Mouse (Mus musculus): Measurements from ENCODE around the gene Elovl7.

Elovl7 gene

DNA sequence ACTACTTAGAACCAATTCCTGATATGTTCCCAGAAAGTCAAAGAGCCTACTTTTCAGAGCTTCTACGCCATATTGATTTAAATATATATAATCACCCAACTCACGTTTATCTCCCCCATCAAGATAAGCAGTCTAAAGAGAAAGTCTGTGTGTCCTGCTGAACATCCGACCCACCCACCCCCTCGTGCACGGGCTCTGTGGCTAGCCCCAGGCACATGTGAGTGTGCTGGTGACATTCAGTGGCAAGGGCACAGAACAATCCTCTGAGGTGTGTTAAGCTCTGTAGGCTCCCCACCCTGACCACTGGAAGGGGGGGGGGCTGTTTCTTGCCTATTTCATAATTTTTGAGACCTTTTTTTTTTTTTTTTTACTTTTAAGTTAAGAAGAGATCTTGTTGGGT, 84.0 kb downstream of the Elovl7 start:
- in situ Hi-C loops (cut with MboI, MseI) = no loop called here

DNA sequence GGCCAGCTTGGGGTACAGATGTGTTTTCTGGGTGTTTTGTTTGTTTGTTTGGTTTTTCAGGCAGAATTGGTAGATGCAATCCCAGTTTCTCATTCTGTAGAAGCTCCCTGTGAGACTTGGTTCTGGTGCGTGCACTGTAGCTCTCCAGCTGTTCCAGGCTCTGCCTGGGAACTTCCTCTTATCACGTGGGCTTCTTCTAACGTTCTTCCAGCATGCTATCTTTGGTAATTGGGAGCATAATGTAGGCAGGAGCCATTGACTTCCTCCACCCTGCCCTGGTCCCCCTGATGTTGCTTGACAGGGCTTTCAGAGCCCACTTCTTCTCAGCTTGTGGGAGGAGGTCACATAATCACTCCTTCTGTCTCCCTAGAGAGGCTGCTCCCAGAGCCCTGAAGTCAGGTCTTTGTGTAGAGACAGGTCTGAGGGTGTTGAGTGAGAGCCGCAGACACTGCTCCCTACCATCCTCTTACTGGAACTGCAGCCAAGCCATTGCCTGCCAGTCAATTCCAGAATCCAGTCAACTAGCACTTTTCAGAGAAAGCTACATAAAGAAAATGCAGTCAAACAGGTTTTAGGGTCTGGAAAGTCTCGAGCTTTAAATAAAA, 86.2 kb downstream of the Elovl7 start:
- in situ Hi-C loops (cut with MboI, MseI) = loop anchor here (10.0 kb wide), 1 partner anchor 1366 kb away; the partner anchor contains the start of gene Ipo11

- in situ Hi-C loops (cut with MboI, MseI) = loop anchor here (10.0 kb wide), 1 partner anchor 1367 kb away; the partner anchor contains the start of gene Ipo11
These were observed 87.2 kb downstream of the Elovl7 start for GRCm38 (mm10) chr13:108301411-108301810.

DNA sequence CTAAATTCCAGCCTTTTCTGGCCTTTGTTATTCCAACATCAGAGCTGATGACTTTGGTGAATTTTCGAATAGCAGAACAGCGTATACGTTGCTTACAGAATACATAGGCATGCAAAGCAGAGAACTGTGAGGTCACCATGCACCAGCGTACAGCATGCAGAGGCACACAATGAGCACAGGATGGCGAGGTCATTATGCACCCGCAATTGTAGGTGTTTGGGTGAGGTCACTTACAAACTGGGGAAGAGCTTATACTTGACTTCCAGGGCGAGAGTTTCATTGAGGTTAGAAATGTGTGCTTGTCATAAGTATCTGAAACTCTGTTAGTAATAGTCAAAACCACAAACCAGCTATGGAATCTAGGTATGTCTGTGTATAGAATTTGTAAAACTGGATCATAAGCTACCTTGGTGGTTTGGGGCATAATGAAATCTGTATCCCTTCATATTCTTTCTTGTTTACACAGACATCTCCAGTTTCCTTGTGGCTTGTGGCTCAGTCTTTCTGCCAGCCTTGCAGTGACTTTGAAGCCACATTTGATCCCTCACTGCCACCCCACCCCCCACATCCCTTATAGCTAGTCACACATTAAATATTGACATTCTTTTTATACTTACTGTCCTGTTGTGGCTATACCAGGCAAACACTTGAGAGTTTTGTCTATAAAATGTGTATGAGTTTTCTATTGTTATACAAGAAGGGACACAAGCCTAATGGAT, 88.9 kb downstream of the Elovl7 start:
- in situ Hi-C loops (cut with MboI, MseI) = loop anchor here (10.0 kb wide), 1 partner anchor 1368 kb away; the partner anchor contains the start of gene Ipo11

DNA sequence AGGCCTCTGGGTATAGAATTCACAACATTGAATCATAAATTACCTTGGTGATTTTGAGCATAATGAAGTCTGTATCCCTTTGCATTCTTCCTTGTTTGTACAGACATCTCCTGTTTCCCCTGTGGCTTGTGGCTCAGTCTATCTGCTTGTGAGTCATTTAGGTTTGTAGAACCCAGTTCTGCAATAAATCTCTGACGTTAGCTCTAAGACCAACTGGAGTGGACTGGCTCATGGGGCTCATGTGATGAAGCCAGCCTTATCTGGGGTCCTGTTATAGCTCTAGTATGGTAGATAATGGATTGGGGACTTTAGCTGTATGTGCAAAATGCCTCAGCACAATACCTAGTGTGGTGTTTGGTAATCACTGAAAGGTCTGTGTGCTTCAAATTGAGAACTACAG, 89.6 kb downstream of the Elovl7 start:
- in situ Hi-C loops (cut with MboI, MseI) = loop anchor here (10.0 kb wide), 1 partner anchor 1369 kb away; the partner anchor contains the start of gene Ipo11

DNA sequence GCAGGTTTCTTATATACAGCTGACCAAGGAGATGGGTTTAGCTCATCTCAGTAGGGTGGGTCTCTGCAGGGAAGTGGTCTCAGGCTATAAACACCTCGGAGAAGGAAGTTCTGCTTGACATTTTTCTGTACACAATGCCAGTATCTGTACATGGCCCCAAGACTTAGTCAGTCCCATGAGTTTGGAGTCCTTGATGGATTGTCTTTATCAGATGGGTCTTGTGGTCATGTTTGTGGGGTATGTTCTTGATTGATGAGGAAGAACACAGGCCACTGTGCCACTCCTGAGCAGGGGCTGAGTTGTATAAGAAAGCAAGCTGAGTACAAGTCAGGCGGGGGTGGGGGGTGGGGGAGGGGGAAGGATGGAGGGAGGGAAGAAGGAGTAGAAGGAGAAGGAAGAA, 90.5 kb downstream of the Elovl7 start:
- in situ Hi-C loops (cut with MboI, MseI) = loop anchor here (10.0 kb wide), 1 partner anchor 1370 kb away; the partner anchor contains the start of gene Ipo11

DNA sequence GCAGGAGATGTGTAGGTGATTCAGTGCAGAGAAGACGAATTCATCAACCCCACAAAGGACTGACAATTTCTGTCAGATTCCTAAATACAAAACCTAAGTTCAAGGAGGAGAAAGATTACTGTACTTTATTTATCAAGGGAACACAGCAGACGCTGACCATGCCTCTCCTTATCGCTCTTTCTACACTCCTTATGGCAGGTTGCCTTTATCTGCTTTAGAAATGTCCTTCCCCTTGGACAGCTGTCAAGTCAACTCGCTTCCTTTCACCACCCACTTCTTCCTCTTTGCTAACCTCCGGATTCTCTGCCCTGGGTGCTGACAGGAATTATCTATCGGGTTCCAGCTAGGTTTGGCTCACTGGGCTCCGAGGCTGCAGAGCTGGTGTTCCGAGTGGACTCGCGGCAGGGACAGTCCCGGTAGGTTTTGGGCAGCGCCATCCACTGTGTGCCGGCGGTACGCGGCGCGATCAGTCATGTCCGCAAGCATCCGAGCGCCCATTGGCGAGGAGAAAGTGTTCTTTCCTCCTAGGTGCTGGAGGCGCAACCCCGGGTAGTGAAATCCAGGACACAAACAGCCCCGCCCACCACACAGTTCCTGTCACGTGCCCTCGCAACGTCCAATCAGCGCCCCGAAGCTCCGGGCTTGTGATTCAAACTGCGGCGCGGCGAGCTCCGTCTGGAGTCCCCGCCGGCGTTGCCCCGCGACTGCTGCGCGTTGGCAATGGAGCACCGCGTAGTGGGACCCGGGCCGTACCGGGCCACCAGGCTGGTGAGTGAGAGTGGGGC, 101.7 kb downstream of the Elovl7 start, which contains the start of gene Depdc1b:
Depdc1b (plus strand) TSS at position 631 of the 785 bp plus-strand sequence.
- in situ Hi-C loops (cut with MboI, MseI) = loop anchor here (10.0 kb wide), 1 partner anchor 101 kb away; the partner anchor contains the start of gene Elovl7

DNA sequence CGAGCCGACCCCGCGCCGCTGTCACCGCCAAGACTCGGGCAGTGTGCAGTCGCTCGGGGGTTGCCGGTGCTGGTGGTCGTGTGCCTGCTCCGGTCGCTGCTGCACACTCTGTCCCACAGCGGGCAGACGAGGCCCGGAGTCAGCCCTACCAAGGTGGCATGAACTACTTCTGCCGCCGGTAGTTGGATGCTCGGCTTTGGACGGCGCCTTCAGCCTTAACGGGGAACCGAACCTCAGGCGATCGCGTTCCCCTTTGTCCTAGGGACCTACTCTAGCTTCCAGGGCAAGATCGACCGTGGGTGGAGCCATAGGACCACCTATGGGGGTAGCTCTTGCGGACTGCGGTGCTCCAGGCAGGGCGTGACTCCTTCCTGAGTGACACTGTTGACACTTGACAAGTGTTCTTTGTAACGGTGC, 102.3 kb downstream of the Elovl7 start:
- in situ Hi-C loops (cut with MboI, MseI) = loop anchor here (10.0 kb wide), 1 partner anchor 102 kb away; the partner anchor contains the start of gene Elovl7

DNA sequence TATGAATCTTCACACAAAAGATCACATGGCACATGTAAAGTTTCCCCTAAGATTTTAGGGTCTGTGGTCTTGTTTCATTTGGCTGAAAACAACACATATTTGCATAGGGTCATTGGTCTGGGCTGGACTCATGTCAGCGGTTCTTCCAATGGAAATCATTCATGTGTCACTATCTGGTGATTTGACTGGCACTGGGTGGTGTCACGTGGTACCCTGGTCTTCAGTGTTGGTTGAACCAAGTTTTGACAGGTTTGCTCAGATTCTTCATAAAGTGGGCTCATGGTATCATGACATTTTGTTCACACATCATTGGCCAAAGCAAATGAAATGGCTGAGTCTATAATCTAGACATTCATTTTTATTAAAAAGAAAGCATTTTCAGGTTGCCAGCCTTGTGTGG, 103.2 kb downstream of the Elovl7 start:
- in situ Hi-C loops (cut with MboI, MseI) = loop anchor here (10.0 kb wide), 1 partner anchor 103 kb away; the partner anchor contains the start of gene Elovl7

DNA sequence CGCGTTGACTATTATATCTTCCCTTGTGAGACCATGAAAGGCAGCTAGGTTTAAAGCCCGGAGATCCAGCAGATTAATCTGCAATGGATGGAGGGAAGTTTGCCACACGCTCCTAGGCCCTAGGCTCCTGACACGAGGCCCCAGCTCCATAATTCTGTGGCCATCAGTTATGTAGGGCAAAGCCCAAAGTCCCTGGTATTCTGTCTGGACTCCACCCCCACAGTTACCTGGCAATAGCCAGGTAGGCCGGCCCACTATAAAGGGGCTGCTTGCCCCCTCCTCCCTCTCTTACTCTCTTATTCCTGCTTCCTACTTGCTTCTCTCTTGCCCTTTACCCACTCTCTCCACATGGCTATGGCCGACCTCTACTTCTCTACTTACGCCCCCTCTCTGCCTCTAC, 104.8 kb downstream of the Elovl7 start:
- in situ Hi-C loops (cut with MboI, MseI) = loop anchor here (10.0 kb wide), 1 partner anchor 104 kb away; the partner anchor contains the start of gene Elovl7

GRCm38 (mm10) chr13:108320216-108320615, 106.0 kb downstream of the Elovl7 start:
- in situ Hi-C loops (cut with MboI, MseI) = no loop called here

- in situ Hi-C loops (cut with MboI, MseI) = no loop called here
These were observed 108.3 kb downstream of the Elovl7 start for GRCm38 (mm10) chr13:108322466-108322865.

DNA sequence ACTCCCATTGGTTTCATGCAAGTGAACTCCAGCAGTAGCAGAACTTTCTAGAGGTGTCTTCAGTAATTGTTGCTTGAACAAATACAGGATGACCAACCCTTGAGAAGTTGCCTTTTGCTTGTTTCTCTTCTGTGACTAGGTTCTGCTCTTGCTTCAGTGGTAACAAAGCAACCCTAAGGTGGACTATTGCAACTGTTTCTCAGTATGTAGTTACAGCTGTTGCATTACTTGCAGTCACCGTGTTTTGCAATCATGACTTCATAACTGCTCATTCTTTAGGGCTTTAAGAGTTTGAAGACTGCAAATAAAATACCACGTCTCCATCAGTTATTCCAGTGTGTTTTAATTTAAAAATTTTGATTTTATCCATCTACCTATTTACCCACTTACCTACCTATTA, 109.1 kb downstream of the Elovl7 start:
- in situ Hi-C loops (cut with MboI, MseI) = no loop called here

DNA sequence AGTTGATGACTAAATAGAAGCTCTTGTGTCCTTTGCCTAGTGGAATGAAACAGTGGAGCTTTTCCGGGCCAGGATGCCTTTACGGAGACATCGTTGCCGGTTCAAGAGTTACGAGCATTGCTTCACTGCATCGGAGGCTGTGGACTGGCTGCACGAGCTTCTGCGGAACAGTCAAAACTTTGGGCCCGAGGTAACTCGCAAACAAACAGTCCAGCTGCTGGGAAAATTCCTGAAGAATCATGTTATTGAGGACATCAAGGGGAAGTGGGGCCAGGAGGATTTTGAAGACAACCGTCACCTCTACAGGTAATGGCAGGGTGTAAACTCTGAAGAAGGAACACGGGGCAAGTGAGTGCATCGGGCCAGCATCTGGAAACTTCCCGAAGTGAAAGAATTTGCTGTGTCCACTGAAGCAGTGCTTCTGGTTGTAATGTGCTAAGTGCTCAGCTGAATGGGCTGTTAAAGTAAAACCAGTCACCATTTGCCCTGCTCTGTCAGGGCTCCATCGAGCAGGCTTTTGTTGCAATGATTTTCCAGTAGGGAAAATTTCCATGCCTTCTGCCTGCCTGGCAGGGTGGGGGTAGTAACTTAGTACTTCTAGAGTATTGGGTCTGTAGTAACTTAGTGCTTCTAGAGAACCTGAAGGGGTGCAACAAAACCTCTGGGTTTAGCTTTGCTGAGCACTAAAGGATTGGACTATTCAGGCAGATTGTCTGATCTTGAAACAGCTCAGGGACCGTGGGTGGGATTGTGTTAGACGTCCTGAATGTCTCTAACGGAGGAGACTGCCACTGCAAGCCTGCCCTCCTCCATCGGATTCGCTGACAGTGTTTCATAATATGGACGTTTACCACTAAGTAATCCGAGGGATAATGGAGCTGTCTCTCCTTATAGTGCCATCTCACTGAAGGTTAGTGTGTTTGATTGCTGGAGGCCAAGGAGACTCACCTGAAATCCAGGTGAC, 109.9 kb downstream of the Elovl7 start:
- in situ Hi-C loops (cut with MboI, MseI) = no loop called here

DNA sequence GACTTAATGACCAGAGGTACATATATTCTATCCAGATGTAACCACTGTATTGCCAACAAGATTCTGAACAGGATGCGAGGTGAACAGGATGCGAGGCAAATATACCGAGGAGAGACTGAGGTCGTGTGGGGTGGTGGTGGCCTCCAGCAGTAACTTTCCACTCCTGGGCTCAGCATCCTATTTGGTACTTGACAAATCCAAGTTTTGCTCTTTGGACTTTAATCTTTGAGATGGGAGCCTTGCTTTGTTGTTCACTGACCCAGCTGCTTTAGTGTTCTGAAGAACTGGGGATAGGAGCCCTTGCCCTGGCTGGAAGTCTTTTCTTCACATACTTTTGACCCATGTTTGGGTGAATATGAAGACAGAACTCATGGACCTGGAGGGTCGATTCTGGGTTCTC, 111.7 kb downstream of the Elovl7 start:
- in situ Hi-C loops (cut with MboI, MseI) = no loop called here

GRCm38 (mm10) chr13:108326351-108326750, 112.1 kb downstream of the Elovl7 start:
- in situ Hi-C loops (cut with MboI, MseI) = no loop called here

DNA sequence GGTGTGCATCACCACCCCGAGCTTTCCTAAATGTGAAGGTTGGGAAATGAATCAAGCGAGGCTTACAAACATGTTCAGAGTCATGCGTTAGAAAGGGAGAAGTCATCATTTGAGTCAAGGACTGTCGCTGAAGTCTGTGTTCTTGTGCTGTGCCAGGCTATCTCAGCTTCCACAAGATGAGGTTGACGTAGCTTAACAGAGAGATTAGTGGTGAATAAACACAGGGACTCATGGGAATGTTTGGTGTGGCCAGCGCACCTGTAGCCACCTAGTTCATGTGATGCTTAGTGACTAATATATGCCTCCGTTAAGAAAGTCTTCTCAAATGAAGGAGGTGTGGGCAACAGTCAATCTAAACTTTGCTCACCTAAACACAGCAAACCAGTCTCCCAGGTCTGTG, 112.8 kb downstream of the Elovl7 start:
- in situ Hi-C loops (cut with MboI, MseI) = no loop called here

- in situ Hi-C loops (cut with MboI, MseI) = no loop called here
These were observed 114.4 kb downstream of the Elovl7 start for GRCm38 (mm10) chr13:108328406-108329180.

GRCm38 (mm10) chr13:108329693-108330092, 115.5 kb downstream of the Elovl7 start:
- in situ Hi-C loops (cut with MboI, MseI) = loop anchor here (10.0 kb wide), 1 partner anchor 135 kb away; no protein-coding TSS in a partner anchor
